Mouse (Mus musculus): ENCODE results near the gene Bbs12.

The Bbs12 gene

GRCm38 (mm10) chr3:37326627-37327026 lies 14.3 kb downstream of the Bbs12 start:
- DNase-seq, result no peak

GRCm38 (mm10) chr3:37328489-37328888 lies 16.1 kb downstream of the Bbs12 start:
- no peak for DNase-seq

- DNase-seq, result no peak
Measured at GRCm38 (mm10) chr3:37329963-37330362, 17.6 kb downstream of the Bbs12 start.

- DNase-seq, result no peak
Measured at GRCm38 (mm10) chr3:37331999-37332449, 19.7 kb downstream of the Bbs12 start.

GRCm38 (mm10) chr3:37334053-37334452 lies 21.7 kb downstream of the Bbs12 start:
- no peak for DNase-seq

- peak; percentile 42 to 52 for DNase-seq
Measured at GRCm38 (mm10) chr3:37341110-37341509, 28.8 kb downstream of the Bbs12 start.

GRCm38 (mm10) chr3:37342811-37343210 lies 30.5 kb downstream of the Bbs12 start:
- no peak for DNase-seq

- peak in 1 of 2 experiments; percentile 18 for DNase-seq
Measured at GRCm38 (mm10) chr3:37347671-37348070, 35.3 kb downstream of the Bbs12 start.

- peak; percentile 55 to 72 for DNase-seq
Measured at GRCm38 (mm10) chr3:37348221-37349165, 36.1 kb downstream of the Bbs12 start, which contains the start of gene Fgf2. Gene Fgf2 (plus strand): TSS chr3:37348346.

GRCm38 (mm10) chr3:37349166-37349548 lies 36.8 kb downstream of the Bbs12 start:
- DNase-seq, result no peak

GRCm38 (mm10) chr3:37350386-37350785 lies 38.0 kb downstream of the Bbs12 start:
- no peak for DNase-seq

GRCm38 (mm10) chr3:37353951-37354481 lies 41.7 kb downstream of the Bbs12 start:
- DNase-seq, result no peak

- no peak for DNase-seq
Measured at GRCm38 (mm10) chr3:37354737-37355136, 42.4 kb downstream of the Bbs12 start.

- no peak for DNase-seq
Measured at GRCm38 (mm10) chr3:37360729-37361128, 48.4 kb downstream of the Bbs12 start.

- no peak for DNase-seq
Measured at GRCm38 (mm10) chr3:37365144-37365543, 52.8 kb downstream of the Bbs12 start.

GRCm38 (mm10) chr3:37365976-37366375 lies 53.6 kb downstream of the Bbs12 start:
- peak in 1 of 2 experiments; percentile 47 for DNase-seq

GRCm38 (mm10) chr3:37366381-37367053 lies 54.2 kb downstream of the Bbs12 start:
- no peak for DNase-seq

GRCm38 (mm10) chr3:37370407-37370806 lies 58.1 kb downstream of the Bbs12 start:
- no peak for DNase-seq
